Mouse (Mus musculus) hindbrain, embryonic 10.5 days (tissue): ENCODE results near the gene Zgrf1. TPM values are rescaled to one million over a fixed set of nuclear protein-coding genes. Genes with fewer than 3 reads are reported as not detected.

ENCODE experiments used
- DNase-seq: peaks from one replicate; pipeline ENCODE4 v3.0.0-alpha.2; 2017; ENCODE audit warnings: low spot score
- H3K27ac ChIP-seq: fragments of 300-500 bp; sonication (generic); 2 replicates; pipeline ENCODE4 v1.5.1; 2016; ENCODE audit warnings: mild to moderate bottlenecking, moderate library complexity
- H3K27me3 ChIP-seq: fragments of 300-500 bp; sonication (generic); 2 replicates; pipeline ENCODE4 v1.6.1; 2016; ENCODE audit warnings: mild to moderate bottlenecking; ENCODE audit not compliant: poor library complexity, insufficient read depth, severe bottlenecking
- H3K36me3 ChIP-seq: fragments of 300-500 bp; sonication (generic); 2 replicates; pipeline ENCODE4 v1.6.1; 2016; ENCODE audit warnings: mild to moderate bottlenecking, moderate library complexity
- H3K4me1 ChIP-seq: fragments of 300-500 bp; sonication (generic); replicated peaks from 2 replicates; pipeline ENCODE4 v1.6.1; 2016; ENCODE audit warnings: mild to moderate bottlenecking
- H3K4me3 ChIP-seq: fragments of 300-500 bp; sonication (generic); 2 replicates; pipeline ENCODE4 v1.5.1; 2016; ENCODE audit warnings: mild to moderate bottlenecking, moderate library complexity
- H3K9me3 ChIP-seq: fragments of 300-500 bp; sonication (generic); 2 replicates; pipeline ENCODE4 v1.6.1; 2016; ENCODE audit warnings: mild to moderate bottlenecking, moderate library complexity
- WGBS: fragments of 180-500 bp; shearing (Covaris S2); methylation state at CpG from one replicate; pipeline ENCODE4 v1.1.7; 2016; 5-methylcytosine and 5-hydroxymethylcytosine counted together
- polyA plus RNA-seq: library from polyadenylated mRNA; unstranded; fragments of >200 nt; fragmentation: Nextera tagmentation; extraction: Ambion mirVana; gene quantifications from 2 replicates; pipeline ENCODE4 v1.2.1, GENCODE M21; 2016

Gene Zgrf1
- 16.6 and 19.4 TPM in 2 replicates for polyA plus RNA-seq

- DNase-seq = peak; percentile 98
- under 1% methylated on average over 73 of the region's 73 CpGs for WGBS
- Histone ChIP-seq H3K4me3 (peak within 1 kb of the TSS; percentile 72), H3K27ac (peak within 1 kb of the TSS; percentile 99), H3K4me1 (peaks cover 19% of the 10 kb centered on the region), H3K27me3 (no peaks in the 10 kb centered on the region), H3K36me3 (peaks cover 24% of the 10 kb centered on the region), H3K9me3 (no peaks in the 10 kb centered on the region)
These were observed at the start of gene Zgrf1, which contains the start of gene Larp7 for GRCm38 (mm10) chr3:127552973-127553719. Gene Zgrf1, plus strand, starts transcription at chr3:127553489. Gene Larp7, minus strand, starts transcription at chr3:127553349.

GRCm38 (mm10) chr3:127507878-127508783 is 45.2 kb upstream of the Zgrf1 start:
- 85% methylated on average over 15 of the region's 15 CpGs for WGBS
- DNase-seq = no peak

GRCm38 (mm10) chr3:127511786-127512746 is 41.2 kb upstream of the Zgrf1 start:
- 0 out of 2 replicates have a peak, but pooled peaks cover 3% of the 10 kb centered on the region for H3K4me1 ChIP-seq
- no peak overlapping the region for H3K4me3 ChIP-seq
- H3K27me3 ChIP-seq = no peaks in the 10 kb centered on the region
- no peaks in the 10 kb centered on the region for H3K36me3 ChIP-seq
- WGBS = 87% methylated on average over 12 of the region's 12 CpGs
- no peak overlapping the region for H3K27ac ChIP-seq
- no peak for DNase-seq
- H3K9me3 ChIP-seq = no peaks in the 10 kb centered on the region

More at GRCm38 (mm10) chr3:127507878-127508783, 45.2 kb upstream of the Zgrf1 start:
- Histone ChIP-seq H3K4me3 (no peak overlapping the region), H3K36me3 (no peaks in the 10 kb centered on the region), H3K9me3 (no peaks in the 10 kb centered on the region), H3K27ac (no peak overlapping the region), H3K4me1 (0 out of 2 replicates have a peak, but pooled peaks cover 3% of the 10 kb centered on the region), H3K27me3 (no peaks in the 10 kb centered on the region)

GRCm38 (mm10) chr3:127512794-127513335 is 40.4 kb upstream of the Zgrf1 start:
- H3K27ac ChIP-seq = no peak overlapping the region
- H3K36me3 ChIP-seq = no peaks in the 10 kb centered on the region
- no peak overlapping the region for H3K4me3 ChIP-seq
- 0 out of 2 replicates have a peak, but pooled peaks cover 3% of the 10 kb centered on the region for H3K4me1 ChIP-seq
- DNase-seq = no peak
- 76% methylated on average over 15 of the region's 15 CpGs for WGBS
- H3K9me3 ChIP-seq = no peaks in the 10 kb centered on the region
- H3K27me3 ChIP-seq = no peaks in the 10 kb centered on the region

- no peaks in the 10 kb centered on the region for H3K36me3 ChIP-seq
- H3K4me1 ChIP-seq = 0 out of 2 replicates have a peak, but pooled peaks cover 3% of the 10 kb centered on the region
- H3K27ac ChIP-seq = no peak overlapping the region
- 89% methylated on average over 2 of the region's 2 CpGs for WGBS
- H3K4me3 ChIP-seq = no peak overlapping the region
- H3K9me3 ChIP-seq = no peaks in the 10 kb centered on the region
- no peak for DNase-seq
- no peaks in the 10 kb centered on the region for H3K27me3 ChIP-seq
These were observed 39.6 kb upstream of the Zgrf1 start for GRCm38 (mm10) chr3:127513699-127514098.

- no peaks in the 10 kb centered on the region for H3K9me3 ChIP-seq
- 0 out of 2 replicates have a peak, but pooled peaks cover 3% of the 10 kb centered on the region for H3K4me1 ChIP-seq
- H3K4me3 ChIP-seq = no peak overlapping the region
- no peaks in the 10 kb centered on the region for H3K36me3 ChIP-seq
- no peak for DNase-seq
- 92% methylated on average over 1 of the region's 1 CpGs for WGBS
- no peaks in the 10 kb centered on the region for H3K27me3 ChIP-seq
- no peak overlapping the region for H3K27ac ChIP-seq
These were observed 38.0 kb upstream of the Zgrf1 start for GRCm38 (mm10) chr3:127515251-127515650.

GRCm38 (mm10) chr3:127520300-127520699 is 33.0 kb upstream of the Zgrf1 start:
- whole genome bisulfite sequencing = 87% methylated on average over 6 of the region's 6 CpGs
- Histone ChIP-seq H3K36me3 (no peaks in the 10 kb centered on the region), H3K4me1 (no peaks in the 10 kb centered on the region), H3K27me3 (no peaks in the 10 kb centered on the region), H3K27ac (no peak overlapping the region), H3K9me3 (no peaks in the 10 kb centered on the region), H3K4me3 (no peak overlapping the region)
- no peak for DNase-seq

- no peaks in the 10 kb centered on the region for H3K9me3 ChIP-seq
- DNase-seq = no peak
These were observed 32.1 kb upstream of the Zgrf1 start for GRCm38 (mm10) chr3:127521156-127521555.

GRCm38 (mm10) chr3:127525188-127525819 is 28.0 kb upstream of the Zgrf1 start:
- Histone ChIP-seq H3K27me3 (no peaks in the 10 kb centered on the region), H3K36me3 (no peaks in the 10 kb centered on the region), H3K9me3 (no peaks in the 10 kb centered on the region), H3K4me3 (no peak overlapping the region), H3K27ac (no peak overlapping the region), H3K4me1 (peaks cover 2% of the 10 kb centered on the region; the same call in 1 of the 2 replicates)
- WGBS = 84% methylated on average over 8 of the region's 8 CpGs
- DNase-seq = no peak

More at GRCm38 (mm10) chr3:127521156-127521555, 32.1 kb upstream of the Zgrf1 start:
- Histone ChIP-seq H3K36me3 (no peaks in the 10 kb centered on the region), H3K4me1 (no peaks in the 10 kb centered on the region), H3K27me3 (no peaks in the 10 kb centered on the region), H3K4me3 (no peak overlapping the region), H3K27ac (no peak overlapping the region)
- 83% methylated on average over 10 of the region's 10 CpGs for WGBS

GRCm38 (mm10) chr3:127527465-127528034 is 25.7 kb upstream of the Zgrf1 start:
- no peak for DNase-seq
- Histone ChIP-seq H3K9me3 (no peaks in the 10 kb centered on the region), H3K36me3 (no peaks in the 10 kb centered on the region), H3K4me1 (peaks cover 4% of the 10 kb centered on the region; the same call in 1 of the 2 replicates), H3K27me3 (no peaks in the 10 kb centered on the region), H3K4me3 (no peak overlapping the region), H3K27ac (no peak overlapping the region)
- 67% methylated on average over 5 of the region's 5 CpGs for WGBS

GRCm38 (mm10) chr3:127529210-127529609 is 24.1 kb upstream of the Zgrf1 start:
- DNase-seq = no peak
- no peak overlapping the region for H3K4me3 ChIP-seq
- no peak overlapping the region for H3K27ac ChIP-seq
- H3K27me3 ChIP-seq = no peaks in the 10 kb centered on the region
- peaks cover 4% of the 10 kb centered on the region; the same call in 1 of the 2 replicates for H3K4me1 ChIP-seq
- WGBS = 92% methylated on average over 3 of the region's 3 CpGs
- no peaks in the 10 kb centered on the region for H3K9me3 ChIP-seq
- H3K36me3 ChIP-seq = no peaks in the 10 kb centered on the region
